In genomic region chr11:102346926-102347325, GRCm38 (mm10) we compare ENCODE assay signal across 33 mouse cellular contexts. TPM values are rescaled to one million over a fixed set of nuclear protein-coding genes. Genes with fewer than 3 reads are reported as not detected.
DNase-seq lines count a peak whose midpoint lies in the region; ATAC-seq lines count a peak whose summit lies in the region.
"Had no signal": no experiment of that assay in that cellular context is flagged by ENCODE, and none has a peak within 500 bp of the region (broad histone marks: within the 10 kb centered on the region; RNA-seq: fewer than 3 reads in every experiment).

No protein-coding gene starts in this region.

- peak; percentile 5; the same call in 1 of the 2 replicates for ATAC-seq in liver, embryonic 13.5 days (ENCODE audit: low read depth)
- ATAC-seq in granulocyte monocyte progenitor cell, adult 5-6 weeks (replicated peaks; ENCODE audit: poor library complexity, severe bottlenecking), result no peak
- ATAC-seq: forebrain, postnatal 0 days; midbrain, embryonic 13.5 days had no signal

- peaks cover 37% of the 10 kb centered on the region for H3K36me3 ChIP-seq in liver, embryonic 13.5 days
- H3K36me3 ChIP-seq: embryonic facial prominence, embryonic 10.5 days; embryonic facial prominence, embryonic 15.5 days; forebrain, embryonic 12.5 days; hindbrain, embryonic 13.5 days; kidney, embryonic 15.5 days; limb, embryonic 13.5 days; midbrain, embryonic 13.5 days; neural tube, embryonic 13.5 days had no signal

- H3K27me3 ChIP-seq in liver, embryonic 13.5 days, result peaks cover 16% of the 10 kb centered on the region
- H3K27me3 ChIP-seq: embryonic facial prominence, embryonic 15.5 days; forebrain, embryonic 12.5 days; limb, embryonic 13.5 days; midbrain, embryonic 13.5 days; neural tube, embryonic 13.5 days had no signal

- peaks cover 38% of the 10 kb centered on the region for H3K4me1 ChIP-seq in liver, embryonic 13.5 days (replicated peaks)
- H3K4me1 ChIP-seq: embryonic facial prominence, embryonic 15.5 days; limb, embryonic 13.5 days; midbrain, embryonic 13.5 days; neural tube, embryonic 13.5 days had no signal

- WGBS in liver, embryonic 13.5 days (ENCODE audit: insufficient replicate concordance), result 63% methylated on average over 5 of the region's 5 CpGs

- DNase-seq in 3T3-L1 (ENCODE audit: low read depth, low spot score) (peak; percentile 19), A20 (ENCODE audit: low read depth, low spot score) (peak; percentile 9), ZHBTc4 (ENCODE audit: low read depth, low spot score) (peak; percentile 89)
- DNase-seq in liver, embryonic 13.5 days, result no peak
- DNase-seq in retina, embryonic 14.5 days (ENCODE audit: low spot score), result no peak
- DNase-seq in frontal cortex, postnatal 25 days (ENCODE audit: low spot score in 2 of 2), result no peak
- DNase-seq in right cerebral cortex, adult 2 months (ENCODE audit: low spot score in 2 of 2), result no peak
- DNase-seq: adrenal gland, postnatal 14 days; cerebellum, adult 2 months; cerebellum, postnatal 14 days; forebrain, postnatal 0 days; gastrocnemius, postnatal 10 days; heart, postnatal 36 days; kidney, adult 18-20 months; kidney, postnatal 25 days; lung, adult 2 months; lung, postnatal 10 days; retina, postnatal 1 day; spleen, adult 18-20 months had no signal

- H3K9me3 ChIP-seq in liver, embryonic 13.5 days (replicated peaks), result no peaks in the 10 kb centered on the region
- H3K9me3 ChIP-seq: embryonic facial prominence, embryonic 10.5 days; embryonic facial prominence, embryonic 15.5 days; forebrain, embryonic 12.5 days; hindbrain, embryonic 13.5 days; kidney, embryonic 15.5 days; limb, embryonic 13.5 days; midbrain, embryonic 13.5 days; neural tube, embryonic 13.5 days had no signal

- H3K4me2 ChIP-seq in liver, embryonic 13.5 days, result no peak overlapping the region
- H3K4me2 ChIP-seq: embryonic facial prominence, embryonic 15.5 days; forebrain, embryonic 12.5 days; heart, embryonic 11.5 days; hindbrain, embryonic 13.5 days; kidney, embryonic 15.5 days; limb, embryonic 13.5 days; midbrain, embryonic 13.5 days; neural tube, embryonic 13.5 days had no signal

- no peak overlapping the region for H3K9ac ChIP-seq in liver, embryonic 13.5 days
- H3K9ac ChIP-seq: embryonic facial prominence, embryonic 15.5 days; forebrain, embryonic 12.5 days; forebrain, postnatal 0 days; hindbrain, embryonic 13.5 days; kidney, embryonic 15.5 days; limb, embryonic 13.5 days; midbrain, embryonic 13.5 days; neural tube, embryonic 13.5 days had no signal

- H3K4me3 ChIP-seq in liver, embryonic 13.5 days (replicated peaks), result no peak overlapping the region
- H3K4me3 ChIP-seq: embryonic facial prominence, embryonic 10.5 days; embryonic facial prominence, embryonic 15.5 days; forebrain, embryonic 12.5 days; hindbrain, embryonic 13.5 days; kidney, embryonic 15.5 days; layer of hippocampus, adult 2 months; limb, embryonic 13.5 days; midbrain, embryonic 13.5 days; neural tube, embryonic 13.5 days had no signal

- H3K27ac ChIP-seq in liver, embryonic 13.5 days, result peak overlapping the region; percentile 80
- H3K27ac ChIP-seq: embryonic facial prominence, embryonic 10.5 days; embryonic facial prominence, embryonic 15.5 days; forebrain, embryonic 12.5 days; hindbrain, embryonic 13.5 days; kidney, embryonic 15.5 days; layer of hippocampus, adult 2 months; limb, embryonic 13.5 days; macrophage; midbrain, embryonic 13.5 days; neural tube, embryonic 13.5 days had no signal

RNA-seq across cellular contexts. Expression of gene Slc4a1, which starts 19.1 kb away (rescaled TPM):
- polyA plus RNA-seq in liver, embryonic 13.5 days (2015; fragmentation: Nextera tagmentation; extraction: Ambion mirVana), result 734 and 914 TPM in 2 replicates
- total RNA-seq in granulocyte monocyte progenitor cell, adult 5-6 weeks (2014; fragmentation: Nextera tagmentation), result not detected in 2 replicates
- total RNA-seq in granulocyte monocyte progenitor cell, adult 5-6 weeks (2017), result under 0.01 and 1.6 TPM in 2 replicates
- polyA plus RNA-seq: macrophage; urinary bladder, adult 2 months had no signal

RNA-seq across cellular contexts. Expression of gene Ubtf, which starts 27.4 kb away (rescaled TPM):
- polyA plus RNA-seq in liver, embryonic 13.5 days (2015; fragmentation: Nextera tagmentation; extraction: Ambion mirVana), result 70.0 and 81.5 TPM in 2 replicates
- 56.3 and 73.8 TPM in 2 replicates for total RNA-seq in granulocyte monocyte progenitor cell, adult 5-6 weeks (2014; fragmentation: Nextera tagmentation)
- 148 and 164 TPM in 2 replicates for total RNA-seq in granulocyte monocyte progenitor cell, adult 5-6 weeks (2017)

RNA-seq across cellular contexts. Expression of gene Rundc3a, which starts 46.3 kb away (rescaled TPM):
- polyA plus RNA-seq in liver, embryonic 13.5 days (2015; fragmentation: Nextera tagmentation; extraction: Ambion mirVana), result 1.5 and 1.7 TPM in 2 replicates
- total RNA-seq in granulocyte monocyte progenitor cell, adult 5-6 weeks (2014; fragmentation: Nextera tagmentation), result not detected in 2 replicates
- total RNA-seq in granulocyte monocyte progenitor cell, adult 5-6 weeks (2017), result not detected in 2 replicates
- total RNA-seq: megakaryocyte-erythroid progenitor cell, adult 5-6 weeks had no signal

RNA-seq across cellular contexts. Expression of gene Atxn7l3, which starts 50.5 kb away (rescaled TPM):
- polyA plus RNA-seq in liver, embryonic 13.5 days (2015; fragmentation: Nextera tagmentation; extraction: Ambion mirVana), result 4.6 and 4.9 TPM in 2 replicates
- total RNA-seq in granulocyte monocyte progenitor cell, adult 5-6 weeks (2014; fragmentation: Nextera tagmentation), result 20.0 and 28.7 TPM in 2 replicates
- 20.0 and 27.1 TPM in 2 replicates for total RNA-seq in granulocyte monocyte progenitor cell, adult 5-6 weeks (2017)

Comparison
In these comparisons a context has a peak if more than half of its experiments do, and no peak if none do; other contexts are left out.
1. DNase-seq: peak in 3T3-L1 (single experiment), A20 (single experiment) and ZHBTc4 (single experiment); none in liver, embryonic 13.5 days (single experiment), retina, embryonic 14.5 days (single experiment), frontal cortex, postnatal 25 days (0 of 2) and right cerebral cortex, adult 2 months (0 of 2).